ENCODE assay signal across 15 mouse cellular contexts in the genomic region with DNA sequence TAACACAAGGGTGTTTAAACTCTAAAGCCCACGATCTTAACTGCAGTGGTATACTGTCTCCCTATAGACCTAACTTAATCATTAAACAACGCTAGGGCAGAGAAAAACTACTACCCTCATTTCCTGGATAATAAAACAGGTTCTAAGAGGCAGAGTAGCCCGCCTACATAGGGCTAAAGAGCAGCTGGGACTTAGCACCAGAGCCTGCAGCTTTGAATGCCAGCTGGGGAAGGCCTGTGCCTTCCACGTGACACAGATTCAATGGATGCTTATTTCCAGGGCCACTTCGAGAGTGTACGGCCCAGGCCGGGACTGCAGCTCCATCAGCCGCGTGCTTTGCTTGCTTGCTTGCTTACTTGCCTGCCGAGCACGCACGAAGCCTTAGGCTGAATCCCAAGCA. TPM values are rescaled to one million over a fixed set of nuclear protein-coding genes. Genes with fewer than 3 reads are reported as not detected.
DNase-seq lines count a peak whose midpoint lies in the region; ATAC-seq and TF ChIP-seq lines count a peak whose summit lies in the region.
"Had no signal": no experiment of that assay in that cellular context is flagged by ENCODE, and none has a peak within 500 bp of the region (broad histone marks: within the 10 kb centered on the region; RNA-seq: fewer than 3 reads in every experiment).

No protein-coding gene starts in this region.

- H3K27ac ChIP-seq in gastrocnemius, adult 2 months = peak overlapping the region; percentile 57
- 0 out of 2 replicates have a peak overlapping the region, but pooled peaks have one; percentile 10 for H3K27ac ChIP-seq in liver, embryonic 12.5 days
- no peak overlapping the region for H3K27ac ChIP-seq in liver, postnatal 0 days (ENCODE audit: low read depth)
- H3K27ac ChIP-seq: embryonic facial prominence, embryonic 15.5 days had no signal

- H3K36me3 ChIP-seq in liver, embryonic 12.5 days = peaks cover 5% of the 10 kb centered on the region; the same call in 1 of the 2 replicates
- no peaks in the 10 kb centered on the region for H3K36me3 ChIP-seq in liver, postnatal 0 days (replicated peaks; ENCODE audit: insufficient read depth, low read length)
- H3K36me3 ChIP-seq: embryonic facial prominence, embryonic 15.5 days had no signal

- TF ChIP-seq CTCF in gastrocnemius, adult 2 months (IDR thresholded peaks at IDR 0.05) = no peak
- no peak for TF ChIP-seq CTCF in liver, postnatal 0 days (IDR thresholded peaks at IDR 0.05; ENCODE audit: low read depth)

- no peak for ATAC-seq in liver, embryonic 12.5 days
- ATAC-seq in liver, postnatal 0 days = no peak
- ATAC-seq: forebrain, embryonic 14.5 days had no signal

- WGBS in liver, embryonic 12.5 days (ENCODE audit: insufficient replicate concordance) = 74% methylated on average over 12 of the region's 12 CpGs
- 76% methylated on average over 12 of the region's 12 CpGs for WGBS in liver, postnatal 0 days (ENCODE audit: insufficient replicate concordance)

- TF ChIP-seq EP300 in liver, postnatal 0 days (IDR thresholded peaks at IDR 0.05; ENCODE audit: low read depth) = no peak

- no peaks in the 10 kb centered on the region for H3K27me3 ChIP-seq in liver, embryonic 12.5 days (replicated peaks)
- H3K27me3 ChIP-seq in liver, postnatal 0 days (ENCODE audit: insufficient read depth, low read length) = no peaks in the 10 kb centered on the region
- H3K27me3 ChIP-seq: embryonic facial prominence, embryonic 15.5 days had no signal

- no peak for DNase-seq in gastrocnemius, adult 2 months
- DNase-seq in gastrocnemius, adult 18-20 months (ENCODE audit: low spot score) = no peak
- no peak for DNase-seq in liver, postnatal 0 days
- DNase-seq in kidney, postnatal 14 days = peak; percentile 24
- peak; percentile 27 to 67 for DNase-seq in lung, postnatal 4 days
- DNase-seq in adipocyte (ENCODE audit: low spot score) = no peak
- no peak for DNase-seq in thymus, postnatal 4 days
- DNase-seq: cerebellum, postnatal 25 days; gastrocnemius, postnatal 36 days; thymus, postnatal 14 days had no signal

- H3K9me3 ChIP-seq in liver, embryonic 12.5 days (replicated peaks) = no peaks in the 10 kb centered on the region
- H3K9me3 ChIP-seq in liver, postnatal 0 days (ENCODE audit: low read length) = no peaks in the 10 kb centered on the region
- H3K9me3 ChIP-seq: embryonic facial prominence, embryonic 15.5 days had no signal

- H3K4me3 ChIP-seq in gastrocnemius, adult 2 months = no peak overlapping the region
- no peak overlapping the region for H3K4me3 ChIP-seq in liver, embryonic 12.5 days
- H3K4me3 ChIP-seq in liver, postnatal 0 days (ENCODE audit: low read depth, low read length) = no peak overlapping the region
- H3K4me3 ChIP-seq: embryonic facial prominence, embryonic 15.5 days; myocyte had no signal

- no peak overlapping the region for H3K4me2 ChIP-seq in liver, embryonic 12.5 days
- H3K4me2 ChIP-seq in liver, postnatal 0 days (ENCODE audit: low read depth, low read length) = no peak overlapping the region
- H3K4me2 ChIP-seq: embryonic facial prominence, embryonic 15.5 days had no signal

- H3K9ac ChIP-seq in liver, embryonic 12.5 days = no peak overlapping the region
- H3K9ac ChIP-seq in liver, postnatal 0 days (replicated peaks) = no peak overlapping the region
- H3K9ac ChIP-seq: embryonic facial prominence, embryonic 15.5 days had no signal

- intact Hi-C loops in gastrocnemius, adult 2 months (cut with DNase I) = no loop called here

- peaks cover 21% of the 10 kb centered on the region; the same call in 1 of the 2 replicates for H3K4me1 ChIP-seq in liver, embryonic 12.5 days
- no peaks in the 10 kb centered on the region for H3K4me1 ChIP-seq in liver, postnatal 0 days (ENCODE audit: insufficient read depth)

RNA-seq across cellular contexts. Expression of a gene that starts 19.9 kb away (rescaled TPM):
- total RNA-seq in gastrocnemius, adult 2 months (2021) = 1 to 10 TPM; 3.1 to 4.0 TPM
- 1 to 10 TPM; 3.0 to 4.2 TPM for total RNA-seq in gastrocnemius, adult 18-20 months (2021)
- 4.9 and 8.3 TPM in 2 replicates for polyA plus RNA-seq in liver, embryonic 12.5 days (2016; fragmentation: Nextera tagmentation; extraction: Ambion mirVana)
- polyA plus RNA-seq in liver, postnatal 0 days (2015; fragmentation: Nextera tagmentation; extraction: Ambion mirVana) = 3.7 and 4.9 TPM in 2 replicates

RNA-seq across cellular contexts. Expression of a gene that starts 41.0 kb away (rescaled TPM):
- total RNA-seq in gastrocnemius, adult 2 months (2021) = not detected
- total RNA-seq in gastrocnemius, adult 18-20 months (2021) = under 1 TPM in 1 of 2 experiments, not detected in 1; 0.24 TPM
- polyA plus RNA-seq in liver, embryonic 12.5 days (2016; fragmentation: Nextera tagmentation; extraction: Ambion mirVana) = 0.14 TPM in 1 of 2 replicates, not detected in the other
- polyA plus RNA-seq in liver, postnatal 0 days (2015; fragmentation: Nextera tagmentation; extraction: Ambion mirVana) = not detected in 2 replicates
- total RNA-seq: gastrocnemius, postnatal 36 days; heart, postnatal 25 days had no signal
- polyA plus RNA-seq: myocyte had no signal

RNA-seq across cellular contexts. Expression of a gene that starts 41.3 kb away (rescaled TPM):
- total RNA-seq in gastrocnemius, adult 2 months (2021) = 10 to 100 TPM; 17.3 to 18.4 TPM
- 10 to 100 TPM; 14.2 to 17.2 TPM for total RNA-seq in gastrocnemius, adult 18-20 months (2021)
- polyA plus RNA-seq in liver, embryonic 12.5 days (2016; fragmentation: Nextera tagmentation; extraction: Ambion mirVana) = 2.8 and 3.6 TPM in 2 replicates
- polyA plus RNA-seq in liver, postnatal 0 days (2015; fragmentation: Nextera tagmentation; extraction: Ambion mirVana) = 1.6 TPM in 2 replicates

RNA-seq across cellular contexts. Expression of a gene that starts 55.5 kb away (rescaled TPM):
- total RNA-seq in gastrocnemius, adult 2 months (2021) = 1 to 10 TPM; 1.5 TPM
- total RNA-seq in gastrocnemius, adult 18-20 months (2021) = 1 to 10 TPM; 1.8 to 2.3 TPM
- polyA plus RNA-seq in liver, embryonic 12.5 days (2016; fragmentation: Nextera tagmentation; extraction: Ambion mirVana) = 0.08 and 0.11 TPM in 2 replicates
- 0.12 and 0.14 TPM in 2 replicates for polyA plus RNA-seq in liver, postnatal 0 days (2015; fragmentation: Nextera tagmentation; extraction: Ambion mirVana)

Comparison
In these comparisons a context has a peak if more than half of its experiments do, and no peak if none do; other contexts are left out.
1. DNase-seq: peak in kidney, postnatal 14 days (single experiment) and lung, postnatal 4 days (2 of 2); none in gastrocnemius, adult 2 months (single experiment), gastrocnemius, adult 18-20 months (single experiment), liver, postnatal 0 days (single experiment), adipocyte (single experiment) and thymus, postnatal 4 days (single experiment).